Comparison of ENCODE assay signal across 7 mouse cellular contexts in the genomic region with DNA sequence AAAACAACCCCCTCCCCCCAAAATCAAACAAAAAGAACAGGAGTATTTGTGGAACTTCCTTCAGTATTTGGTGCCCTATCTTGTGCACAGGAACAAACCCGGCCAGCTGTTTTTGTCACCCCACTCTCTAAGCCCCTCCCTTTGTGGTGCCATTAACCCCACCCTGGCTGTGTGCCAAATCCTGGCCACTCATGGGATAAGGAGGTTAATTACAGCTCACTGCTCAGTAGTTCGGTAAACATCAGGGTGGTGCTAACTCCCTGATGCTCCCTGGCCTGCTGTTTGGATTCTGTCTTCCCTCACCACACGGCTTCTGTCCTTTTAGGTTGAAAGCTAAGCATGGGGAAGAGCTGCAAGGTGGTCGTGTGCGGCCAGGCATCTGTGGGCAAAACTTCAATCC. TPM values are rescaled to one million over a fixed set of nuclear protein-coding genes. Genes with fewer than 3 reads are reported as not detected.
A peak's percentile ranks its signal among the peaks of the same experiment; 100 is the strongest.
DNase-seq lines count a peak whose midpoint lies in the region; ATAC-seq and TF ChIP-seq lines count a peak whose summit lies in the region.

No protein-coding gene starts in this region.

- peak in 1 of 2 experiments; percentile 63; a peak in 2 of 4 replicates for TF ChIP-seq POLR2A in MEL (IDR thresholded peaks at IDR 0.05; ENCODE audit: control insufficient read depth in 1 of 2, insufficient read depth in 1 of 2, low read depth in 1 of 2, low read length in 2 of 2, poor library complexity in 1 of 2)
- no peak for TF ChIP-seq POLR2A in bone marrow, adult 2 months (IDR thresholded peaks at IDR 0.05; ENCODE audit: borderline replicate concordance, control insufficient read depth, low read depth, low read length)

- peak overlapping the region; percentile 67 for H3K4me2 ChIP-seq in limb, embryonic 12.5 days
- H3K4me2 ChIP-seq in midbrain, embryonic 15.5 days, result peak overlapping the region; percentile 65

- no peak for TF ChIP-seq RAD21 in MEL (IDR thresholded peaks at IDR 0.05; ENCODE audit: low read depth, low read length)

- 52% methylated on average over 5 of the region's 5 CpGs for WGBS in bone marrow, adult 2 months
- WGBS in hindbrain, embryonic 10.5 days, result 75% methylated on average over 5 of the region's 5 CpGs
- 47% methylated on average over 5 of the region's 5 CpGs for WGBS in limb, embryonic 12.5 days
- WGBS in midbrain, embryonic 15.5 days, result 56% methylated on average over 5 of the region's 5 CpGs

- peak overlapping the region; percentile 74 to 88 for H3K4me3 ChIP-seq in MEL (ENCODE audit: control insufficient read depth in 1 of 2, insufficient read depth in 1 of 2, low read depth in 2 of 2, low read length in 2 of 2)
- peak overlapping the region; percentile 10 for H3K4me3 ChIP-seq in bone marrow, adult 2 months (replicated peaks; ENCODE audit: control insufficient read depth, low read depth, low read length)
- peak overlapping the region; percentile 90 for H3K4me3 ChIP-seq in hindbrain, embryonic 10.5 days
- H3K4me3 ChIP-seq in limb, embryonic 12.5 days (replicated peaks), result peak overlapping the region; percentile 77
- H3K4me3 ChIP-seq in midbrain, embryonic 15.5 days, result peak overlapping the region; percentile 79

- peak; percentile 75 to 81 for TF ChIP-seq EP300 in MEL (IDR thresholded peaks at IDR 0.05; ENCODE audit: low read depth in 1 of 2, low read length in 2 of 2)

- peaks cover 10 to 52% of the 10 kb centered on the region in 2 experiments for H3K4me1 ChIP-seq in MEL (ENCODE audit: control insufficient read depth in 1 of 2, insufficient read depth in 2 of 2, low read length in 2 of 2)
- H3K4me1 ChIP-seq in bone marrow, adult 2 months (ENCODE audit: control insufficient read depth, insufficient read depth, low read length), result peaks cover 8% of the 10 kb centered on the region
- peaks cover 30% of the 10 kb centered on the region for H3K4me1 ChIP-seq in hindbrain, embryonic 10.5 days (replicated peaks)
- H3K4me1 ChIP-seq in limb, embryonic 12.5 days (replicated peaks), result peaks cover 19% of the 10 kb centered on the region
- H3K4me1 ChIP-seq in midbrain, embryonic 15.5 days, result peaks cover 26% of the 10 kb centered on the region

- no peak for TF ChIP-seq CTCF in MEL (IDR thresholded peaks at IDR 0.05 in 2 of 3, conservative IDR thresholded peaks at IDR 0.05 in 1 of 3; ENCODE audit: control insufficient read depth in 1 of 3, insufficient read depth in 1 of 3, low read depth in 2 of 3, low read length in 3 of 3, poor library complexity in 1 of 3, severe bottlenecking in 1 of 3)
- TF ChIP-seq CTCF in bone marrow, adult 2 months (IDR thresholded peaks at IDR 0.05; ENCODE audit: control insufficient read depth, insufficient read depth, low read length), result no peak

- peaks cover 0 to 42% of the 10 kb centered on the region in 2 experiments; a peak in 2 of 4 replicates for H3K36me3 ChIP-seq in MEL (ENCODE audit: control insufficient read depth in 1 of 2, insufficient read depth in 2 of 2, low read length in 2 of 2)
- H3K36me3 ChIP-seq in hindbrain, embryonic 10.5 days, result peaks cover 35% of the 10 kb centered on the region
- H3K36me3 ChIP-seq in limb, embryonic 12.5 days, result peaks cover 36% of the 10 kb centered on the region
- H3K36me3 ChIP-seq in midbrain, embryonic 15.5 days (replicated peaks), result peaks cover 19% of the 10 kb centered on the region; the same call in 1 of the 2 replicates

- H3K9ac ChIP-seq in MEL (ENCODE audit: control insufficient read depth, low read depth, low read length, poor library complexity, severe bottlenecking), result peak overlapping the region; percentile 61
- H3K9ac ChIP-seq in limb, embryonic 12.5 days (replicated peaks), result no peak overlapping the region
- peak overlapping the region; percentile 17; the same call in 1 of the 2 replicates for H3K9ac ChIP-seq in midbrain, embryonic 15.5 days

- DNase-seq in MEL (ENCODE audit: low read depth, low spot score), result peak; percentile 99
- DNase-seq in hindbrain, embryonic 10.5 days (ENCODE audit: low spot score), result no peak
- no peak for DNase-seq in frontal cortex, postnatal 25 days (ENCODE audit: low spot score in 2 of 2)
- no peak for DNase-seq in thymus, postnatal 10 days (ENCODE audit: low spot score in 2 of 2)

- H3K27ac ChIP-seq in MEL (ENCODE audit: control insufficient read depth, low read depth, low read length), result peak overlapping the region; percentile 72
- 0 out of 2 replicates have a peak overlapping the region, but pooled peaks have one; percentile 0 for H3K27ac ChIP-seq in bone marrow, adult 2 months (ENCODE audit: control insufficient read depth, insufficient read depth, low read depth, low read length, poor library complexity)
- H3K27ac ChIP-seq in hindbrain, embryonic 10.5 days, result no peak overlapping the region
- no peak overlapping the region for H3K27ac ChIP-seq in limb, embryonic 12.5 days
- H3K27ac ChIP-seq in midbrain, embryonic 15.5 days, result no peak overlapping the region

- no peak for ATAC-seq in limb, embryonic 12.5 days (ENCODE audit: insufficient number of reproducible peaks, insufficient read depth, low FRiP score, low TSS enrichment, low read depth)
- ATAC-seq in midbrain, embryonic 15.5 days (replicated peaks), result no peak

- H3K27me3 ChIP-seq in MEL (ENCODE audit: control insufficient read depth in 1 of 2, insufficient read depth in 2 of 2, low read length in 2 of 2), result no peaks in the 10 kb centered on the region
- H3K27me3 ChIP-seq in hindbrain, embryonic 10.5 days (ENCODE audit: insufficient read depth, poor library complexity, severe bottlenecking), result no peaks in the 10 kb centered on the region
- no peaks in the 10 kb centered on the region for H3K27me3 ChIP-seq in limb, embryonic 12.5 days
- no peaks in the 10 kb centered on the region for H3K27me3 ChIP-seq in midbrain, embryonic 15.5 days (replicated peaks)

- H3K79me2 ChIP-seq in MEL (ENCODE audit: control insufficient read depth, insufficient read depth, low read length, poor library complexity), result peaks cover 14% of the 10 kb centered on the region

- no peaks in the 10 kb centered on the region for H3K9me3 ChIP-seq in MEL (replicated peaks; ENCODE audit: insufficient read depth, low read length)
- H3K9me3 ChIP-seq in hindbrain, embryonic 10.5 days, result no peaks in the 10 kb centered on the region
- no peaks in the 10 kb centered on the region for H3K9me3 ChIP-seq in limb, embryonic 12.5 days
- no peaks in the 10 kb centered on the region for H3K9me3 ChIP-seq in midbrain, embryonic 15.5 days

TF ChIP-seq in MEL, 35 proteins besides CTCF, POLR2A, EP300 and RAD21 (continues in another document):
- TF ChIP-seq ZKSCAN1 (IDR thresholded peaks at IDR 0.05; ENCODE audit: low read depth, low read length) (0 out of 2 replicates have a peak, but pooled peaks have one; percentile 34), SIN3A (IDR thresholded peaks at IDR 0.05; ENCODE audit: low read length) (peak; percentile 98), GATA1 (IDR thresholded peaks at IDR 0.05; ENCODE audit: low read depth, low read length) (peak; percentile 78), ZC3H11A (IDR thresholded peaks at IDR 0.05; ENCODE audit: low read depth, low read length) (no peak), MEF2A (IDR thresholded peaks at IDR 0.05; ENCODE audit: extremely low read depth, insufficient replicate concordance, low read depth, low read length, poor library complexity, severe bottlenecking) (no peak), TBP (IDR thresholded peaks at IDR 0.05; ENCODE audit: low read depth, low read length) (peak; percentile 71; the same call in 1 of the 2 replicates), GABPA (IDR thresholded peaks at IDR 0.05; ENCODE audit: low read depth, low read length) (no peak), HCFC1 (IDR thresholded peaks at IDR 0.05; ENCODE audit: low read depth, low read length) (peak; percentile 76), BHLHE40 (IDR thresholded peaks at IDR 0.05; ENCODE audit: borderline replicate concordance, low read depth, low read length) (peak; percentile 42; the same call in 1 of the 2 replicates), POLR2AphosphoS2 (IDR thresholded peaks at IDR 0.05; ENCODE audit: low read length) (peak; percentile 76), MAFK (IDR thresholded peaks at IDR 0.05; ENCODE audit: borderline replicate concordance, low read depth, low read length) (peak; percentile 41; the same call in 1 of the 2 replicates), MAX (IDR thresholded peaks at IDR 0.05; ENCODE audit: low read length) (peak; percentile 70), CHD2 (IDR thresholded peaks at IDR 0.05; ENCODE audit: low read length) (no peak)

RNA-seq across cellular contexts. Expression of a gene that starts 3.9 kb away (rescaled TPM):
- 230 and 233 TPM in 2 replicates for total RNA-seq in MEL (2012; rRNA removed)
- 100 to 1,000 TPM; 346 to 452 TPM for polyA plus RNA-seq in MEL (2012; ENCODE audit: insufficient read depth in 1 of 2, insufficient read length in 2 of 2, low read depth in 1 of 2, low replicate concordance in 2 of 2, missing spikeins in 1 of 2)
- 603 and 838 TPM in 2 replicates for polyA plus RNA-seq in bone marrow, adult 2 months (2011; ENCODE audit: insufficient read depth, insufficient read length, low replicate concordance, missing spikeins)
- 219 and 260 TPM in 2 replicates for polyA plus RNA-seq in hindbrain, embryonic 10.5 days (2016; fragmentation: Nextera tagmentation; extraction: Ambion mirVana)
- polyA plus RNA-seq in limb, embryonic 12.5 days (2016; fragmentation: Nextera tagmentation; extraction: Ambion mirVana), result 282 and 288 TPM in 2 replicates
- 298 and 326 TPM in 2 replicates for polyA plus RNA-seq in midbrain, embryonic 15.5 days (2015; fragmentation: Nextera tagmentation; extraction: Ambion mirVana)

RNA-seq across cellular contexts. Expression of a gene that starts 4.8 kb away (rescaled TPM):
- total RNA-seq in MEL (2012; rRNA removed), result 37.1 and 40.5 TPM in 2 replicates
- 10 to 100 TPM in 1 of 2 experiments, not detected in 1; 49.9 TPM for polyA plus RNA-seq in MEL (2012; ENCODE audit: insufficient read depth in 1 of 2, insufficient read length in 2 of 2, low read depth in 1 of 2, low replicate concordance in 2 of 2, missing spikeins in 1 of 2)
- 7.5 and 13.1 TPM in 2 replicates for polyA plus RNA-seq in bone marrow, adult 2 months (2011; ENCODE audit: insufficient read depth, insufficient read length, low replicate concordance, missing spikeins)
- polyA plus RNA-seq in hindbrain, embryonic 10.5 days (2016; fragmentation: Nextera tagmentation; extraction: Ambion mirVana), result 95.9 and 119 TPM in 2 replicates
- polyA plus RNA-seq in limb, embryonic 12.5 days (2016; fragmentation: Nextera tagmentation; extraction: Ambion mirVana), result 79.9 and 80.4 TPM in 2 replicates
- 111 and 115 TPM in 2 replicates for polyA plus RNA-seq in midbrain, embryonic 15.5 days (2015; fragmentation: Nextera tagmentation; extraction: Ambion mirVana)

RNA-seq across cellular contexts. Expression of a gene that starts 49.2 kb away (rescaled TPM):
- 19.0 and 20.1 TPM in 2 replicates for total RNA-seq in MEL (2012; rRNA removed)
- 10 to 100 TPM in 1 of 2 experiments, not detected in 1; 20.8 TPM for polyA plus RNA-seq in MEL (2012; ENCODE audit: insufficient read depth in 1 of 2, insufficient read length in 2 of 2, low read depth in 1 of 2, low replicate concordance in 2 of 2, missing spikeins in 1 of 2)
- 25.0 and 35.7 TPM in 2 replicates for polyA plus RNA-seq in bone marrow, adult 2 months (2011; ENCODE audit: insufficient read depth, insufficient read length, low replicate concordance, missing spikeins)
- polyA plus RNA-seq in hindbrain, embryonic 10.5 days (2016; fragmentation: Nextera tagmentation; extraction: Ambion mirVana), result 22.7 and 27.3 TPM in 2 replicates
- 32.3 and 34.5 TPM in 2 replicates for polyA plus RNA-seq in limb, embryonic 12.5 days (2016; fragmentation: Nextera tagmentation; extraction: Ambion mirVana)
- polyA plus RNA-seq in midbrain, embryonic 15.5 days (2015; fragmentation: Nextera tagmentation; extraction: Ambion mirVana), result 38.3 and 40.0 TPM in 2 replicates

Comparison
In these comparisons a context has a peak if more than half of its experiments do, and no peak if none do; other contexts are left out.
1. H3K27ac ChIP-seq: peak in MEL (single experiment) and bone marrow, adult 2 months (single experiment); none in hindbrain, embryonic 10.5 days (single experiment), limb, embryonic 12.5 days (single experiment) and midbrain, embryonic 15.5 days (single experiment).
2. H3K4me3 ChIP-seq: peak in every context shown above with its lines; median percentile 90 in hindbrain, embryonic 10.5 days; 81 in MEL; 79 in midbrain, embryonic 15.5 days; 77 in limb, embryonic 12.5 days; 10 in bone marrow, adult 2 months.